Mouse (Mus musculus): ENCODE data around the gene Vmn1r9. TPM values are rescaled to one million over a fixed set of nuclear protein-coding genes. Genes with fewer than 3 reads are reported as not detected.
"Not testable (repeated sequence)": the region's sequence is repeated elsewhere in the genome, so short reads cannot be mapped to it uniquely, and the experiment has no call there.

Vmn1r9 gene
- not detected in 2 replicates for polyA plus RNA-seq (2014; fragmentation: Nextera tagmentation; extraction: Ambion mirVana)

GRCm38 (mm10) chr6:57066487-57066886 is at the start of gene Vmn1r9:
Gene Vmn1r9 (plus strand): TSS chr6:57066787.
- Histone ChIP-seq H3K9ac (ENCODE audit: low read depth, low read length) (no peak within 1 kb of the TSS), H3K27me3 (ENCODE audit: control insufficient read depth, insufficient read depth, low read length) (no peaks in the 10 kb centered on the region), H3K4me2 (replicated peaks; ENCODE audit: low read depth, low read length) (no peak within 1 kb of the TSS), H3K4me3 (ENCODE audit: low read length) (no peak within 1 kb of the TSS), H3K36me3 (ENCODE audit: control insufficient read depth, insufficient read depth, low read length) (no peaks in the 10 kb centered on the region), H3K27ac (ENCODE audit: low read depth, low read length) (no peak within 1 kb of the TSS), H3K9me3 (ENCODE audit: control insufficient read depth, low read length) (no peaks in the 10 kb centered on the region), H3K4me1 (ENCODE audit: control insufficient read depth, insufficient read depth, low read length) (no peaks in the 10 kb centered on the region)
- ATAC-seq (ENCODE audit: low FRiP score, low TSS enrichment) = no peak
- 91% methylated on average over 2 of the region's 2 CpGs for WGBS

GRCm38 (mm10) chr6:57025224-57025623 is 41.4 kb upstream of the Vmn1r9 start, which contains the start of gene Vmn1r7:
Gene Vmn1r7 (minus strand): TSS chr6:57025324.
- not testable (repeated sequence) for H3K4me1 ChIP-seq (ENCODE audit: control insufficient read depth, insufficient read depth, low read length); H3K36me3 ChIP-seq (ENCODE audit: control insufficient read depth, insufficient read depth, low read length); H3K27me3 ChIP-seq (ENCODE audit: control insufficient read depth, insufficient read depth, low read length); H3K9ac ChIP-seq (ENCODE audit: low read depth, low read length); H3K4me3 ChIP-seq (ENCODE audit: low read length); H3K27ac ChIP-seq (ENCODE audit: low read depth, low read length); ATAC-seq (ENCODE audit: low FRiP score, low TSS enrichment); H3K9me3 ChIP-seq (ENCODE audit: control insufficient read depth, low read length); H3K4me2 ChIP-seq (replicated peaks; ENCODE audit: low read depth, low read length)
- WGBS = 88% methylated on average over 2 of the region's 2 CpGs

DNA sequence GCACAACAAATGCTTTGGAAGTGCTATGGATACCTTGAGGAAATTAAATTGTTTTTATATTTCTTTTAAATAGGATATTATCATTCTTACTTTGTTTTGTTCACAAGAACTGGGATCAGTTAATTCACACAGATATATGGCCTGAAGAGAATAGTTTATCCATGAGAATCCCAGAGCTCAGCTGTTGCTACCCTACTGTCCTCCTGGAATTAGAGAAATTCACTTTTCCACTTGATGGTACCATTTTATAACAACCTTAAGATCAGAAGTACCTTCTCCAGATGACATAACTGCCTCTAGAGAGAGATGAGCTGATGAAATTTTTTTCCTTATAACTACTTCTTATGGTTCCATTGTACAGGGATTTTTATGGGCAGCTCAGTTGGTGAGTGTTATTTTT is 34.6 kb upstream of the Vmn1r9 start, which contains the start of gene Vmn1r8:
TSS of gene Vmn1r8 (plus strand) at position 301 of the 400 bp plus-strand sequence.
- Histone ChIP-seq H3K9me3 (ENCODE audit: control insufficient read depth, low read length) (no peaks in the 10 kb centered on the region), H3K36me3 (ENCODE audit: control insufficient read depth, insufficient read depth, low read length) (no peaks in the 10 kb centered on the region), H3K27ac (ENCODE audit: low read depth, low read length) (no peak within 1 kb of the TSS), H3K27me3 (ENCODE audit: control insufficient read depth, insufficient read depth, low read length) (no peaks in the 10 kb centered on the region), H3K4me1 (ENCODE audit: control insufficient read depth, insufficient read depth, low read length) (no peaks in the 10 kb centered on the region), H3K4me2 (replicated peaks; ENCODE audit: low read depth, low read length) (no peak within 1 kb of the TSS), H3K9ac (ENCODE audit: low read depth, low read length) (no peak within 1 kb of the TSS), H3K4me3 (ENCODE audit: low read length) (no peak within 1 kb of the TSS)
- ATAC-seq (ENCODE audit: low FRiP score, low TSS enrichment) = no peak

DNA sequence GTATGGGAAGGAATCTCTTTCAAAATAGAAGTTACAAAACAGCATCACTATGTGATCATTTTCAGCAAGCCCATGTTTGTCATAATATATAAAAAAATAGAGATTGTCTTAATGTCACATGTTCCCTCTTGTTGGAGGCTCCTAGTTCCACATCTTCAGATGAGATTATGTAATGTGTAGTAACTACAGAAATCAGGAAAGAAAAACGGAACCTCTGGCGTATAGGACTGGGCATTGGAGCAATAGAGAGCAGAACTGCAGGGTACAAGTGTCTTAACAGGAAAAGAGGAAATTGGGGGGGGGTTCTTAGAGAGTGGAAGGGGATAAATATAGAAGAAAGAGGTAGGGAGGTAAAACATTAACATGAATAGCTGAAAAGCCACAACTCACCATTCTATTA is 31.9 kb upstream of the Vmn1r9 start:
- Histone ChIP-seq H3K27ac (ENCODE audit: low read depth, low read length) (no peak overlapping the region), H3K36me3 (ENCODE audit: control insufficient read depth, insufficient read depth, low read length) (no peaks in the 10 kb centered on the region), H3K4me2 (replicated peaks; ENCODE audit: low read depth, low read length) (no peak overlapping the region), H3K27me3 (ENCODE audit: control insufficient read depth, insufficient read depth, low read length) (no peaks in the 10 kb centered on the region), H3K9ac (ENCODE audit: low read depth, low read length) (no peak overlapping the region), H3K4me3 (ENCODE audit: low read length) (no peak overlapping the region), H3K4me1 (ENCODE audit: control insufficient read depth, insufficient read depth, low read length) (no peaks in the 10 kb centered on the region), H3K9me3 (ENCODE audit: control insufficient read depth, low read length) (no peaks in the 10 kb centered on the region)
- WGBS = 84% methylated on average over 2 of the region's 2 CpGs
- no peak for ATAC-seq (ENCODE audit: low FRiP score, low TSS enrichment)

DNA sequence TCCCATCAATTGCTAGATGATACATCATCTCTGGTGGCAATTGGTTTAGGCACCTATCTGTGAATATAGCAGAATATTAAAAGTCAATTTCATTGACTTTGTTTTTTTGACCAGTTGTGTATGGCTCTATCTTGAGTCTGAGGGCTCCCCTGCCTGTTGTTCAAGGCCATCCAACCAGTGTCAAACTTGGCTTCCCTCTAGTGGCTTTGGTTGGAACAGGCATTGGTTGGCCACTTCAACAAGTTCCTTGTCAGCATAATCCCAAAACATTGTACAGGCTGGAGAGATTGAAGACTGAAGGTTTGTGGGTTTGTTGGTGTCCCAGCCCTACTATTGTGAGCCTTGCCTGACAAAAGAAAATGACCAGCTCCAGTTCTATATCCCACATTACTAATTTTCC is 2.9 kb upstream of the Vmn1r9 start:
- Histone ChIP-seq H3K4me1 (ENCODE audit: control insufficient read depth, insufficient read depth, low read length) (no peaks in the 10 kb centered on the region), H3K36me3 (ENCODE audit: control insufficient read depth, insufficient read depth, low read length) (no peaks in the 10 kb centered on the region), H3K4me2 (replicated peaks; ENCODE audit: low read depth, low read length) (no peak overlapping the region), H3K4me3 (ENCODE audit: low read length) (no peak overlapping the region), H3K27ac (ENCODE audit: low read depth, low read length) (no peak overlapping the region), H3K27me3 (ENCODE audit: control insufficient read depth, insufficient read depth, low read length) (no peaks in the 10 kb centered on the region), H3K9ac (ENCODE audit: low read depth, low read length) (no peak overlapping the region), H3K9me3 (ENCODE audit: control insufficient read depth, low read length) (no peaks in the 10 kb centered on the region)
- ATAC-seq (ENCODE audit: low FRiP score, low TSS enrichment) = no peak

- Histone ChIP-seq H3K27ac (ENCODE audit: low read depth, low read length) (no peak overlapping the region), H3K4me3 (ENCODE audit: low read length) (no peak overlapping the region), H3K9ac (ENCODE audit: low read depth, low read length) (no peak overlapping the region), H3K27me3 (ENCODE audit: control insufficient read depth, insufficient read depth, low read length) (no peaks in the 10 kb centered on the region), H3K4me2 (replicated peaks; ENCODE audit: low read depth, low read length) (no peak overlapping the region), H3K9me3 (ENCODE audit: control insufficient read depth, low read length) (no peaks in the 10 kb centered on the region), H3K36me3 (ENCODE audit: control insufficient read depth, insufficient read depth, low read length) (no peaks in the 10 kb centered on the region), H3K4me1 (ENCODE audit: control insufficient read depth, insufficient read depth, low read length) (no peaks in the 10 kb centered on the region)
- WGBS = 77% methylated on average over 1 of the region's 1 CpGs
- ATAC-seq (ENCODE audit: low FRiP score, low TSS enrichment) = no peak
Measured at GRCm38 (mm10) chr6:57106358-57106757, 39.8 kb downstream of the Vmn1r9 start.

GRCm38 (mm10) chr6:57109154-57109553 is 42.6 kb downstream of the Vmn1r9 start, which contains the start of gene Vmn1r10:
Gene Vmn1r10 (plus strand): TSS chr6:57109454.
- Histone ChIP-seq H3K4me2 (replicated peaks; ENCODE audit: low read depth, low read length) (no peak within 1 kb of the TSS), H3K4me1 (ENCODE audit: control insufficient read depth, insufficient read depth, low read length) (no peaks in the 10 kb centered on the region), H3K9me3 (ENCODE audit: control insufficient read depth, low read length) (no peaks in the 10 kb centered on the region), H3K9ac (ENCODE audit: low read depth, low read length) (no peak within 1 kb of the TSS), H3K36me3 (ENCODE audit: control insufficient read depth, insufficient read depth, low read length) (no peaks in the 10 kb centered on the region), H3K27ac (ENCODE audit: low read depth, low read length) (no peak within 1 kb of the TSS), H3K27me3 (ENCODE audit: control insufficient read depth, insufficient read depth, low read length) (no peaks in the 10 kb centered on the region), H3K4me3 (ENCODE audit: low read length) (no peak within 1 kb of the TSS)
- 82% methylated on average over 3 of the region's 3 CpGs for WGBS
- ATAC-seq (ENCODE audit: low FRiP score, low TSS enrichment) = no peak

Other genes starting within 250 kb of the Vmn1r9 start
- 56.1 and 103 TPM in 2 replicates for gene Fkbp9, start 234.7 kb upstream of the Vmn1r9 start, polyA plus RNA-seq (2014; fragmentation: Nextera tagmentation; extraction: Ambion mirVana)
- 59.3 and 61.7 TPM in 2 replicates for gene Nt5c3, start 142.9 kb upstream of the Vmn1r9 start, polyA plus RNA-seq (2014; fragmentation: Nextera tagmentation; extraction: Ambion mirVana)
- gene Vmn1r4, start 142.8 kb upstream of the Vmn1r9 start, polyA plus RNA-seq (2014; fragmentation: Nextera tagmentation; extraction: Ambion mirVana) = 0.19 and 0.24 TPM in 2 replicates
- not detected in 2 replicates for gene Vmn1r5, start 96.5 kb upstream of the Vmn1r9 start, polyA plus RNA-seq (2014; fragmentation: Nextera tagmentation; extraction: Ambion mirVana)
- not detected in 2 replicates for gene Vmn1r6, start 69.5 kb upstream of the Vmn1r9 start, polyA plus RNA-seq (2014; fragmentation: Nextera tagmentation; extraction: Ambion mirVana)
- not detected in 2 replicates for gene Vmn1r7, start 41.5 kb upstream of the Vmn1r9 start, polyA plus RNA-seq (2014; fragmentation: Nextera tagmentation; extraction: Ambion mirVana)
- gene Vmn1r8, start 34.5 kb upstream of the Vmn1r9 start, polyA plus RNA-seq (2014; fragmentation: Nextera tagmentation; extraction: Ambion mirVana) = not detected in 2 replicates
- gene Vmn1r10, start 42.7 kb downstream of the Vmn1r9 start, polyA plus RNA-seq (2014; fragmentation: Nextera tagmentation; extraction: Ambion mirVana) = not detected in 2 replicates
- not detected in 2 replicates for gene Vmn1r11, start 66.7 kb downstream of the Vmn1r9 start, polyA plus RNA-seq (2014; fragmentation: Nextera tagmentation; extraction: Ambion mirVana)
- gene Vmn1r12, start 90.1 kb downstream of the Vmn1r9 start, polyA plus RNA-seq (2014; fragmentation: Nextera tagmentation; extraction: Ambion mirVana) = not detected in 2 replicates
- gene Vmn1r13, start 136.5 kb downstream of the Vmn1r9 start, polyA plus RNA-seq (2014; fragmentation: Nextera tagmentation; extraction: Ambion mirVana) = not detected in 2 replicates
- gene Vmn1r14, start 164.9 kb downstream of the Vmn1r9 start, polyA plus RNA-seq (2014; fragmentation: Nextera tagmentation; extraction: Ambion mirVana) = not detected in 2 replicates
- not detected in 2 replicates for gene Vmn1r15, start 191.2 kb downstream of the Vmn1r9 start, polyA plus RNA-seq (2014; fragmentation: Nextera tagmentation; extraction: Ambion mirVana)